Mouse (Mus musculus): ENCODE measurements around the gene Rmnd1. TPM values are rescaled to one million over a fixed set of nuclear protein-coding genes. Genes with fewer than 3 reads are reported as not detected.
"Not testable (repeated sequence)": the region's sequence is repeated elsewhere in the genome, so short reads cannot be mapped to it uniquely, and the experiment has no call there.

The Rmnd1 gene
- 93.3 and 93.4 TPM in 2 replicates for polyA plus RNA-seq (2015; fragmentation: Nextera tagmentation; extraction: Ambion mirVana)

DNA sequence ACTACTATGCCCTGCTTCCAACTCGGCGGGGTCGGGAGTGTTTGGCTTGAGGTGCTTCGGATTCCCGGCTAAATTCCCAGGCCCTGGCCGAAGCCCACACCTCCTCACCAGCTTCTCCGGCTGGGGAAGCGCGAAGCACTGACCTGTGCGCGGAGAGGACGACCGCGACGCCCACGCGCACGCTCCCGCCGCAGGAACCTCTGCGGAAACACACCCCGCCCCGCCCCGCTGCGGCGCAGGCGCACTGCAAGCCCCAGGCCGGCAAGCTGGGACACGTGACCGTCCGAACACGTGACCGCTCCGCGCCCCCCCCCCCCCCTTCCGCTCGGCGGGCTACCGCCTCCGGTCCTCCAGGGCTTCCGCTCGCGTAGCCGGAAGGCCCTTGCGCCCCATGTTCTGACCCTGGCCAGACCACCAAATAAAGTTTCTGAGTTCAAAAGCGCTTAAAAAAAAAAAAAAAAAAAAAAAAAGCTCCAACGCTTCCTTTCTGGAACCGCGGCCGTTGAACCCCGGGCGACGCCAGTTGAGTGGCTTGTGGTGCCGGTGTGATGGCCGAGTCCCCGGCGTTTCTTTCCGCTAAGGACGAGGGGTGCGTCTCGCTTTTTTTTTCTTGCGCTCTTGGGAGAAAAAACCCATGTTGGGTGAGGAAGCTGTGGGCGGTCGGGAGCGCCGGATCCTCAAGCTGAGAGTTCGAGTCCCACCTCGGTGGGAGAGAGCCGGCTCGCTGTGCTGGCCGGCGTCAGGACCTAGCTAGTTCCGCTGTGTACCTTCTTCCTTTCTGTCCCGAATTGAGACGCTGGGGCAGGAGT lies at the start of gene Rmnd1, which contains the start of gene Armt1:
TSS of gene Rmnd1 (minus strand) at position 266 of the 809 bp plus-strand sequence.
TSS of gene Armt1 (plus strand) at position 345 of the 809 bp plus-strand sequence.
- H3K9ac ChIP-seq, result peak within 1 kb of the TSS; percentile 71
- H3K4me2 ChIP-seq, result peak within 1 kb of the TSS; percentile 75
- peak within 1 kb of the TSS; percentile 70 for H3K4me3 ChIP-seq
- H3K9me3 ChIP-seq (replicated peaks), result no peaks in the 10 kb centered on the region
- peaks cover 23% of the 10 kb centered on the region for H3K4me1 ChIP-seq (replicated peaks)
- H3K36me3 ChIP-seq, result peaks cover 13% of the 10 kb centered on the region; the same call in 1 of the 2 replicates
- under 1% methylated on average over 71 of the region's 75 CpGs for WGBS
- peak; percentile 93 for ATAC-seq (replicated peaks; ENCODE audit: insufficient number of reproducible peaks, insufficient read depth, low FRiP score, low read depth)
- no peaks in the 10 kb centered on the region for H3K27me3 ChIP-seq
- H3K27ac ChIP-seq, result peak within 1 kb of the TSS; percentile 90

DNA sequence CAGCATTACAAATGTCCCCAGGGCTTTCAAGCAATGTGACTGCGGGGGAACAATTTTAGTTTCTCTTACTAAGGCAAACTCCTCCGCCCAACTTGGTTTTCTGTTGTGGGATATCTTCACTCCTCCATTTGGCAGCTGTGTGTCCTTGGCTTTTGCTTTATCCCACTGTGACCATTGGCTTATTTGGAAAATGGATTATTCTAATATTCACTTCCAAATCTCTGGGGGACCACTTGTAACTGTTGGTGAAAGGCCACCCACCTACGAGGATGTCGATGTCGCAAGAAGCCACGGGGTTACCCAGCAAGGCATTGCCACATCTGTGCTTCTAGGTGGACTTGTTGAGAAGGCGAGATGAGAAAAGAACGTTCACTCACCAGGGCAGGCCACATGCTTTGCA lies 49.5 kb upstream of the Rmnd1 start:
- no peak overlapping the region for H3K4me3 ChIP-seq
- H3K4me2 ChIP-seq, result no peak overlapping the region
- H3K27ac ChIP-seq, result no peak overlapping the region
- no peaks in the 10 kb centered on the region for H3K4me1 ChIP-seq (replicated peaks)
- no peaks in the 10 kb centered on the region for H3K36me3 ChIP-seq
- no peak overlapping the region for H3K9ac ChIP-seq
- 69% methylated on average over 8 of the region's 8 CpGs for WGBS
- H3K27me3 ChIP-seq, result no peaks in the 10 kb centered on the region
- H3K9me3 ChIP-seq (replicated peaks), result no peaks in the 10 kb centered on the region
- ATAC-seq (replicated peaks; ENCODE audit: insufficient number of reproducible peaks, insufficient read depth, low FRiP score, low read depth), result no peak

DNA sequence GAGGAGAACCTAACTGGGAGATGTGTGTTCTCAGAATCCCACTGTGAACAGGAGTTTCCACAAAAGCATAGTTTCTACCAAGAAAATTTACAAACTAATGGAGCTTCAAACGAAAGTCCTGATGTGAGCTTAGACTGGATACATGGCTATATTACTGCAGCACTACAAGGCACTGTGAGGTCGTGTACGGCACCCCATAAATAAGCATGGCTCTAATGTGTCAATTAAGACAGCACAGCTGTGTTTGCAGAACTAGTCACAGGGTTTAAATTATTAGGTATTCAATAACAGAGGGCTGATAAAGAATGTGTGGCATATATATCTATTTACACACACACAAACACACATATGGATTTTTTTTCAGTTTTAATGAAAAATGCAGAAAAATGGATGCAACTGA lies 48.7 kb upstream of the Rmnd1 start:
- H3K4me1 ChIP-seq (replicated peaks), result no peaks in the 10 kb centered on the region
- no peaks in the 10 kb centered on the region for H3K9me3 ChIP-seq (replicated peaks)
- 78% methylated on average over 3 of the region's 3 CpGs for WGBS
- H3K27me3 ChIP-seq, result no peaks in the 10 kb centered on the region
- no peak overlapping the region for H3K9ac ChIP-seq
- H3K27ac ChIP-seq, result no peak overlapping the region
- H3K36me3 ChIP-seq, result no peaks in the 10 kb centered on the region
- H3K4me2 ChIP-seq, result no peak overlapping the region
- ATAC-seq (replicated peaks; ENCODE audit: insufficient number of reproducible peaks, insufficient read depth, low FRiP score, low read depth), result no peak
- H3K4me3 ChIP-seq, result no peak overlapping the region

DNA sequence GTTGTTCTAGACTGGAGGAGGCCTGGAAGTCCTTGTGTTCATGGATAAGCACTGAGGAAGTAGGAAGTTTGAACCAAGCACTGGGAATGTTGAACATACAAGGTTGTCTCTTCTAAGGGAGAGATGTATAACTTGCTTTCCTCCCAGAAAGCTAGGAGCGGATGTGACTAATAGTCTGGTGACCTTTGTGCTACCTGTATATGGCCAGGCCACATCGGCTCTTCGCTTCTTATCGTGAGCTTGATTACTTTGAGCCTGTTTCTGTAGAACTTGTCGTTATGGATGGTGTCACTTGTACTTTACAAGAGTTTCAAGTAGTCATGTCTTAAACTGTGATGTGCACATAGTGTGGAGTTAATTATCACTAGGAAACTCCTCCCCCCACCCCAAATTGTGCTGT lies 44.4 kb upstream of the Rmnd1 start:
- Histone ChIP-seq H3K9me3 (replicated peaks) (no peaks in the 10 kb centered on the region), H3K27me3 (no peaks in the 10 kb centered on the region), H3K4me1 (replicated peaks) (0 out of 2 replicates have a peak, but pooled peaks cover 2% of the 10 kb centered on the region), H3K9ac (no peak overlapping the region), H3K4me2 (no peak overlapping the region), H3K27ac (no peak overlapping the region), H3K36me3 (no peaks in the 10 kb centered on the region), H3K4me3 (no peak overlapping the region)
- no peak for ATAC-seq (replicated peaks; ENCODE audit: insufficient number of reproducible peaks, insufficient read depth, low FRiP score, low read depth)
- WGBS, result 69% methylated on average over 5 of the region's 5 CpGs

DNA sequence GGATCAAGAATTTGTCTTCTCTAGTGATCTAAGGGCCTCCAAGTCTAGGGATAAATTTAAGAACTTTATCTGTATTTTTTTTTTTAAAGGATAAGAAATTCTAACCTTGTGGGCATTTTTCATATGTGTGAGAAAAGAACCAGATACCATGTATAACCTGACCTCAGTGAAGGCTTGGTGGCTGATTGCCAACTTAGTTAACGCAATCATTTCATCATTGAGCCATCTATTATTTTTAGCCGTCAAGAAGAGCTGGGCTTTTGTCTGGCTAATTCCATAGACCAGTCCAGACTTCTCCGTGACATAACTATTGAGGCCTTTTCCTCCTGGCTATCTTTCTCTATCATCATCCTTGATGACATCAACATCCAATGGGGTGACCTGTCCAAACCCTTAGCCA lies 43.2 kb upstream of the Rmnd1 start:
- no peak overlapping the region for H3K27ac ChIP-seq
- H3K9me3 ChIP-seq (replicated peaks), result no peaks in the 10 kb centered on the region
- H3K4me2 ChIP-seq, result no peak overlapping the region
- no peak overlapping the region for H3K9ac ChIP-seq
- no peaks in the 10 kb centered on the region for H3K27me3 ChIP-seq
- H3K4me3 ChIP-seq, result no peak overlapping the region
- ATAC-seq (replicated peaks; ENCODE audit: insufficient number of reproducible peaks, insufficient read depth, low FRiP score, low read depth), result no peak
- no peaks in the 10 kb centered on the region for H3K36me3 ChIP-seq
- H3K4me1 ChIP-seq (replicated peaks), result 0 out of 2 replicates have a peak, but pooled peaks cover 2% of the 10 kb centered on the region
- WGBS, result 78% methylated on average over 3 of the region's 3 CpGs

DNA sequence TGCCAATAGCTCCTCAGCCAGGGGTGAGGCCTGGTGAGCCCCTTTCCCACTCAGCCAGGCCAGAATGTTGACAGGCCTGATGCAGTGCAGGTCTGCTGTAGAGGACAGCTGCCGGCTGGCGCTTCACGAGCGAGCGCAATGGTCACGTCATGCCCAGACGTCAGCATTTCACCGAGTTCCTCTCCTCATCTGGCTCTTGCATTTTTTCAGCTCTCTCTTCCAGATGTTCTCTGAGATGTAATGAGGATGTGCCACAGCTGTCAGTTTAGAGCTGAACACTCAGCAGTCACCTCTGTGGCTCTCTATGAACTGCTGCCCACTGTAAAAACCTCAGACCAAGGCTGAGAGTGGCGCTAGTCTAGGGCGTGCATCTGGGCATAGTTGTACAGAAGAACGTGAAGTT lies 41.4 kb upstream of the Rmnd1 start:
- Histone ChIP-seq H3K27ac (no peak overlapping the region), H3K9ac (no peak overlapping the region), H3K4me3 (no peak overlapping the region), H3K9me3 (replicated peaks) (no peaks in the 10 kb centered on the region), H3K36me3 (no peaks in the 10 kb centered on the region), H3K4me1 (replicated peaks) (0 out of 2 replicates have a peak, but pooled peaks cover 2% of the 10 kb centered on the region), H3K4me2 (peak overlapping the region; percentile 10), H3K27me3 (no peaks in the 10 kb centered on the region)
- whole genome bisulfite sequencing, result 38% methylated on average over 11 of the region's 11 CpGs
- peak; percentile 77 for ATAC-seq (replicated peaks; ENCODE audit: insufficient number of reproducible peaks, insufficient read depth, low FRiP score, low read depth)

DNA sequence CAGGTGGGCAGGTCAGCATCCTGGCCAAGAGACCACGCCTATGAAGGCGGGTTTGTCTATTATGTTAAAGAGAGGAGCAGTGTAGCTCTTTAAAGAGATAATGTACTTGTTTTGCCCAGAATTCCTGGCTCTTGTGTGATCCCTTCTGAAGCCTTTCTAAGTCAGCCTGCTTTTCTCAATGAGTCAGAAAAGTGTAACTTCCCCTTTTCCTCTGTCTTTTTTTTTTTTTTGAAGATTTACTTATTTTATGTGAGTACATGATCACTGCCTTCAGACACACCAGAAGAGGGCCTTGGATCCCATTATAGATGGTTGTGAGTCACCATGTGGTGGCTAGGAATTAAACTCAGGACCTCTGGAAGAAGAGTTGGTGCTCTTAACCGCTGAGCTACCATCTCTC lies 37.2 kb upstream of the Rmnd1 start:
- WGBS, result 78% methylated on average over 3 of the region's 3 CpGs
- Histone ChIP-seq H3K36me3 (no peaks in the 10 kb centered on the region), H3K9me3 (replicated peaks) (no peaks in the 10 kb centered on the region), H3K4me2 (no peak overlapping the region), H3K27me3 (no peaks in the 10 kb centered on the region), H3K9ac (no peak overlapping the region), H3K27ac (no peak overlapping the region), H3K4me3 (no peak overlapping the region), H3K4me1 (replicated peaks) (0 out of 2 replicates have a peak, but pooled peaks cover 2% of the 10 kb centered on the region)
- no peak for ATAC-seq (replicated peaks; ENCODE audit: insufficient number of reproducible peaks, insufficient read depth, low FRiP score, low read depth)

DNA sequence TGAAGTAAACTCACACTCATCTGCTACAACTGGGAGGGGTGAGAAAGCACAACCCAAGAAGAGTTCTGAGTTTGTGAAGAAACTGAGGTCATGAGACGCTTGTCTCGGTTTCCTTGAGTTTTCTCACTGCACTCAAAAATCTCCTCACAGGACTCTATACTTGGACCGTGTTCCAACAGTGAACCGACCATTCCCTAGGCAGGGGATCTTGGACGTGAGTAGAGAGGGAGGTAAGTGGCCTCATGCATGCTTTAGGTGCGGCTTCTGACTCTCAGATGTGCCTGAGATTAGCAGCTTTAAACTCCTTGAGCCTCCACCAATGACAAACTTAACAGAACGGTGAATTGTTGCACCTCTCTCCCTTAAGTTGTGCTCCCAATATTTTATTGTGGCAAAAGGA lies 33.6 kb upstream of the Rmnd1 start:
- Histone ChIP-seq H3K9ac (no peak overlapping the region), H3K27ac (no peak overlapping the region), H3K4me2 (no peak overlapping the region), H3K36me3 (no peaks in the 10 kb centered on the region), H3K4me3 (no peak overlapping the region), H3K27me3 (no peaks in the 10 kb centered on the region), H3K4me1 (replicated peaks) (no peaks in the 10 kb centered on the region), H3K9me3 (replicated peaks) (no peaks in the 10 kb centered on the region)
- WGBS, result 69% methylated on average over 7 of the region's 7 CpGs
- no peak for ATAC-seq (replicated peaks; ENCODE audit: insufficient number of reproducible peaks, insufficient read depth, low FRiP score, low read depth)

DNA sequence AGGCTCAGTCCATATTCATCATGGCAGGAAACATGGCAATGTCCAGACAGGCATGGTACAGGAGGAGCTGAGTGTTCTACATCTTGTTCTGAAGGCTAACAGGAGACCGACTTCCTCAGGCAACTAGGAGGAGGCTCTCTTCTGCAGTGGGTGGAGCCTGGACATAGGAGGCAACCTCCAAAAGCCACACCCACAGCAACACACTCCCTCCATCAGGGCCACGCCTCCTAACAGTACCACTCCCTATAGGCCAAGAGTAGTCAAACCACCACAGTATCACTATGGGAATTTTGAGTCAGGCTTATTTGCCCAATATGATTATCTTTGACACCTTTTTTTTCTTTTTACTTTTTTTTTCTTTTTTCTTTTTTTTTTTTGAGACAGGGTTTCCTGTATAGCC lies 28.0 kb upstream of the Rmnd1 start:
- no peaks in the 10 kb centered on the region for H3K27me3 ChIP-seq
- no peaks in the 10 kb centered on the region for H3K4me1 ChIP-seq (replicated peaks)
- no peak overlapping the region for H3K27ac ChIP-seq
- no peaks in the 10 kb centered on the region for H3K9me3 ChIP-seq (replicated peaks)
- WGBS, result 86% methylated on average over 2 of the region's 2 CpGs
- no peak overlapping the region for H3K4me3 ChIP-seq
- ATAC-seq (replicated peaks; ENCODE audit: insufficient number of reproducible peaks, insufficient read depth, low FRiP score, low read depth), result no peak
- no peak overlapping the region for H3K4me2 ChIP-seq
- no peaks in the 10 kb centered on the region for H3K36me3 ChIP-seq
- H3K9ac ChIP-seq, result no peak overlapping the region

DNA sequence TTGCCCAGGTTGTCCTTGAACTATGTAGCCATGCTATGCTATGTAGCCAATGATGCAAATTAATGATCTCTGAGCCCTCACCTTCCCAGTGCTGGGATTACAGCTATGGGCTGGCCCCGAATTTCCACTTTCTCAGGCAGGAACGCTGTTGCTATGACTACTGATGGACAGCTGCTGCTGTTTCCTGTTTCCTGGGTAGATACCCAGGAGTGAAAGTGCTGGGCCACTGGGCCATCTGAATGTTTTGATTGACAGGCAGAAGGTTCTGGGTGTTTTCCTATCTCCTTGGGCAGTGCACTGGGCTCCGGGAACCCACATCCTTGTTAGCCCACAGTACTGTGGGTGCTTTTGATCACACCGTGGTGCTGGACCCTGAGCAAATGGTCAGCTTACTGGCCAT lies 24.2 kb upstream of the Rmnd1 start:
- no peak for ATAC-seq (replicated peaks; ENCODE audit: insufficient number of reproducible peaks, insufficient read depth, low FRiP score, low read depth)
- Histone ChIP-seq H3K4me2 (no peak overlapping the region), H3K4me1 (replicated peaks) (no peaks in the 10 kb centered on the region), H3K27ac (no peak overlapping the region), H3K9me3 (replicated peaks) (no peaks in the 10 kb centered on the region), H3K9ac (no peak overlapping the region), H3K27me3 (no peaks in the 10 kb centered on the region), H3K36me3 (peaks cover 23% of the 10 kb centered on the region), H3K4me3 (no peak overlapping the region)
- 64% methylated on average over 4 of the region's 4 CpGs for WGBS

DNA sequence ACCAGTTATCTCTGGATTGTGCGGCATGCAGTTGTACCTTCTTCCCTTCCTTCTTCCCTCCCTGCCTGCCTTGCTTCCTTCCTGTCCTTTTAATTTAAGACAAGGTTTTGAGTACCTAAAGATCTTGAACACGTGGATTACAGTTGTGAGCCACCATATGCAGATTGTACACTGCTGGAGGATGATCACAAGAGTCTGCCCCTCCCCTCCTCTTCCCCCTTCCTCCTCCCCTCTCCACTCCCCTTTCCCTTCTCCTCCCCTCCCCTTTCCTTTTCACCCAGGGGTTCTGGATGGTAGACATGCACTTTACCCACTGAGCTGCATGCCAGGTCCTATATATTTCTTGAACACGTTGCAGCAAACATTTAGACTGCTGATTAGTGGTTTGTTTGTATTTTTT lies 3.2 kb upstream of the Rmnd1 start:
- no peaks in the 10 kb centered on the region for H3K9me3 ChIP-seq (replicated peaks)
- 86% methylated on average over 3 of the region's 3 CpGs for WGBS
- no peak overlapping the region for H3K27ac ChIP-seq
- no peak overlapping the region for H3K4me2 ChIP-seq
- peaks cover 21% of the 10 kb centered on the region for H3K36me3 ChIP-seq
- H3K9ac ChIP-seq, result no peak overlapping the region
- peaks cover 14% of the 10 kb centered on the region for H3K4me1 ChIP-seq (replicated peaks)
- no peaks in the 10 kb centered on the region for H3K27me3 ChIP-seq
- no peak for ATAC-seq (replicated peaks; ENCODE audit: insufficient number of reproducible peaks, insufficient read depth, low FRiP score, low read depth)
- H3K4me3 ChIP-seq, result no peak overlapping the region

DNA sequence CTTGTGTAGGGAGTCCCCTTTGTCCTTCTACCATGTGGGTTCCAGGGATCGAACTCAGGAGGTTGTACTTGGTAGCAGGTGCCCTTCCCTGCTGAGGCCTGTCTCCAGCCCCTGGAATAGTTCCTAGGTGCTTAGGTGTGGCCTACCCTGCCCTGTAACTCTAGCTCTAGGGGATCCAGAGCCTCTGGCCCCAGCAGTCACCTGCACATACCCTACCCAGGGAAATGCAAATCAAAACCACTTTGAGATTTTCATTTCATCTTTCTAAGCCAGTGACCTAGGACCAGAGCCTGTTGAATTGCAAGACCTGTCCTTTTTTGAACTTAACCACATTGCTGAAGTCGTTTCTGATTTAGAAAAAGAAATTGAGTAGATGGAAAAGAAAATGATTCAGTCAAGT lies 1.7 kb upstream of the Rmnd1 start:
- H3K9me3 ChIP-seq (replicated peaks); H3K4me2 ChIP-seq; H3K9ac ChIP-seq; H3K27ac ChIP-seq; H3K36me3 ChIP-seq; H3K27me3 ChIP-seq; ATAC-seq (replicated peaks; ENCODE audit: insufficient number of reproducible peaks, insufficient read depth, low FRiP score, low read depth); H3K4me3 ChIP-seq: not testable (repeated sequence)
- peaks cover 23% of the 10 kb centered on the region for H3K4me1 ChIP-seq (replicated peaks)
- 75% methylated on average over 2 of the region's 2 CpGs for WGBS

All from heart, embryonic 15.5 days (tissue).